Mouse (Mus musculus): ENCODE data around the gene Dkkl1. TPM values are rescaled to one million over a fixed set of nuclear protein-coding genes. Genes with fewer than 3 reads are reported as not detected.

Dkkl1 gene
- polyA plus RNA-seq, 1 experiment from 2014 or later: 0.72 TPM

Small RNA genes within 50 kb of the gene (microRNA-seq; reads per million reads assigned to microRNA genes)
- gene Mir7055: not detected

Other genes starting within 250 kb of the Dkkl1 start
- 22.3 and 26.8 TPM in 2 replicates for gene Cpt1c, start 237.3 kb downstream of the Dkkl1 start, polyA plus RNA-seq (2016; fragmentation: Nextera tagmentation; extraction: Ambion mirVana)
- gene Prmt1, start 225.6 kb downstream of the Dkkl1 start, polyA plus RNA-seq (2016; fragmentation: Nextera tagmentation; extraction: Ambion mirVana): 908 and 945 TPM in 2 replicates
- 69.5 and 71.2 TPM in 2 replicates for gene Irf3, start 214.5 kb downstream of the Dkkl1 start, polyA plus RNA-seq (2016; fragmentation: Nextera tagmentation; extraction: Ambion mirVana)
- gene Bcl2l12, start 213.4 kb downstream of the Dkkl1 start, polyA plus RNA-seq (2016; fragmentation: Nextera tagmentation; extraction: Ambion mirVana): 77.4 and 78.4 TPM in 2 replicates
- gene Scaf1, start 195.8 kb downstream of the Dkkl1 start, polyA plus RNA-seq (2016; fragmentation: Nextera tagmentation; extraction: Ambion mirVana): 39.6 and 44.8 TPM in 2 replicates
- 22.0 and 23.6 TPM in 2 replicates for gene Rras, start 194.2 kb downstream of the Dkkl1 start, polyA plus RNA-seq (2016; fragmentation: Nextera tagmentation; extraction: Ambion mirVana)
- gene Prr12, start 159.3 kb downstream of the Dkkl1 start, polyA plus RNA-seq (2016; fragmentation: Nextera tagmentation; extraction: Ambion mirVana): 10.8 and 11.3 TPM in 2 replicates
- 63.0 and 66.7 TPM in 2 replicates for gene Nosip, start 149.7 kb downstream of the Dkkl1 start, polyA plus RNA-seq (2016; fragmentation: Nextera tagmentation; extraction: Ambion mirVana)
- gene Prrg2, start 149.5 kb downstream of the Dkkl1 start, polyA plus RNA-seq (2016; fragmentation: Nextera tagmentation; extraction: Ambion mirVana): 17.0 and 17.3 TPM in 2 replicates
- 122 and 128 TPM in 2 replicates for gene Rcn3, start 119.9 kb downstream of the Dkkl1 start, polyA plus RNA-seq (2016; fragmentation: Nextera tagmentation; extraction: Ambion mirVana)
- 12.0 and 15.3 TPM in 2 replicates for gene Fcgrt, start 108.3 kb downstream of the Dkkl1 start, polyA plus RNA-seq (2016; fragmentation: Nextera tagmentation; extraction: Ambion mirVana)
- gene Rps11, start 87.7 kb downstream of the Dkkl1 start, polyA plus RNA-seq (2016; fragmentation: Nextera tagmentation; extraction: Ambion mirVana): 1,493 and 1,787 TPM in 2 replicates
- gene Rpl13a, start 83.4 kb downstream of the Dkkl1 start, polyA plus RNA-seq (2016; fragmentation: Nextera tagmentation; extraction: Ambion mirVana): 1,083 and 1,243 TPM in 2 replicates
- 0.11 and 0.19 TPM in 2 replicates for gene Gm45713, start 75.9 kb downstream of the Dkkl1 start, polyA plus RNA-seq (2016; fragmentation: Nextera tagmentation; extraction: Ambion mirVana)
- 1.1 and 1.4 TPM in 2 replicates for gene Flt3l, start 75.7 kb downstream of the Dkkl1 start, polyA plus RNA-seq (2016; fragmentation: Nextera tagmentation; extraction: Ambion mirVana)
- gene Pih1d1, start 57.8 kb downstream of the Dkkl1 start, polyA plus RNA-seq (2016; fragmentation: Nextera tagmentation; extraction: Ambion mirVana): 108 and 111 TPM in 2 replicates
- 45.7 and 51.2 TPM in 2 replicates for gene Aldh16a1, start 57.6 kb downstream of the Dkkl1 start, polyA plus RNA-seq (2016; fragmentation: Nextera tagmentation; extraction: Ambion mirVana)
- 0.25 and 0.52 TPM in 2 replicates for gene Slc17a7, start 48.2 kb downstream of the Dkkl1 start, polyA plus RNA-seq (2016; fragmentation: Nextera tagmentation; extraction: Ambion mirVana)
- gene Gfy, start 32.6 kb downstream of the Dkkl1 start, polyA plus RNA-seq (2016; fragmentation: Nextera tagmentation; extraction: Ambion mirVana): not detected in 2 replicates
- gene Pth2, start 31.2 kb downstream of the Dkkl1 start, polyA plus RNA-seq (2016; fragmentation: Nextera tagmentation; extraction: Ambion mirVana): not detected in 2 replicates
- gene Ccdc155, start 7.3 kb downstream of the Dkkl1 start, polyA plus RNA-seq (2016; fragmentation: Nextera tagmentation; extraction: Ambion mirVana): 0.73 and 0.88 TPM in 2 replicates
- 365 and 367 TPM in 2 replicates for gene Tead2, start 3.6 kb upstream of the Dkkl1 start, polyA plus RNA-seq (2016; fragmentation: Nextera tagmentation; extraction: Ambion mirVana)
- gene Cd37, start 27.0 kb upstream of the Dkkl1 start, polyA plus RNA-seq (2016; fragmentation: Nextera tagmentation; extraction: Ambion mirVana): 0.43 and 0.65 TPM in 2 replicates
- 0.07 TPM in 1 of 2 replicates, not detected in the other for gene Slc6a16, start 28.9 kb upstream of the Dkkl1 start, polyA plus RNA-seq (2016; fragmentation: Nextera tagmentation; extraction: Ambion mirVana)
- gene Slc6a21, start 65.4 kb upstream of the Dkkl1 start, polyA plus RNA-seq (2016; fragmentation: Nextera tagmentation; extraction: Ambion mirVana): not detected in 2 replicates
- 7.0 and 9.6 TPM in 2 replicates for gene Trpm4, start 121.6 kb upstream of the Dkkl1 start, polyA plus RNA-seq (2016; fragmentation: Nextera tagmentation; extraction: Ambion mirVana)
- 0.12 and 0.29 TPM in 2 replicates for gene Hrc, start 123.1 kb upstream of the Dkkl1 start, polyA plus RNA-seq (2016; fragmentation: Nextera tagmentation; extraction: Ambion mirVana)
- gene Ppfia3, start 154.9 kb upstream of the Dkkl1 start, polyA plus RNA-seq (2016; fragmentation: Nextera tagmentation; extraction: Ambion mirVana): 6.4 and 7.4 TPM in 2 replicates
- 1.0 and 1.4 TPM in 2 replicates for gene Lin7b, start 158.4 kb upstream of the Dkkl1 start, polyA plus RNA-seq (2016; fragmentation: Nextera tagmentation; extraction: Ambion mirVana)
- gene Snrnp70, start 183.6 kb upstream of the Dkkl1 start, polyA plus RNA-seq (2016; fragmentation: Nextera tagmentation; extraction: Ambion mirVana): 254 and 268 TPM in 2 replicates
- gene Kcna7, start 193.5 kb upstream of the Dkkl1 start, polyA plus RNA-seq (2016; fragmentation: Nextera tagmentation; extraction: Ambion mirVana): not detected in 2 replicates
- 0.51 and 0.61 TPM in 2 replicates for gene Ntf5, start 201.5 kb upstream of the Dkkl1 start, polyA plus RNA-seq (2016; fragmentation: Nextera tagmentation; extraction: Ambion mirVana)
- gene Lhb, start 208.7 kb upstream of the Dkkl1 start, polyA plus RNA-seq (2016; fragmentation: Nextera tagmentation; extraction: Ambion mirVana): not detected in 2 replicates
- gene Gys1, start 222.7 kb upstream of the Dkkl1 start, polyA plus RNA-seq (2016; fragmentation: Nextera tagmentation; extraction: Ambion mirVana): 41.7 and 41.9 TPM in 2 replicates
- gene Ruvbl2, start 225.9 kb upstream of the Dkkl1 start, polyA plus RNA-seq (2016; fragmentation: Nextera tagmentation; extraction: Ambion mirVana): 202 and 222 TPM in 2 replicates
- gene Ftl1, start 247.7 kb upstream of the Dkkl1 start, polyA plus RNA-seq (2016; fragmentation: Nextera tagmentation; extraction: Ambion mirVana): 5,695 and 6,139 TPM in 2 replicates

Measured in midbrain, embryonic 10.5 days (tissue).